Mouse (Mus musculus): ENCODE data around the gene Nkiras2. TPM values are rescaled to one million over a fixed set of nuclear protein-coding genes. Genes with fewer than 3 reads are reported as not detected.

The Nkiras2 gene
- total and polyA plus RNA-seq, 3 experiments = 53.8 to 70.0 (median 60.0) TPM

- dilution Hi-C loops (cut with MboI; ENCODE audit: extremely low pct_ligation_motif_present, extremely low pct_unique_long_range_greater_than_20kb, low sequenced_read_pairs) = no loop called here
- Histone ChIP-seq H3K36me3 (replicated peaks in 1 of 2; ENCODE audit: control insufficient read depth in 1 of 2, insufficient read depth in 1 of 2, low read length in 1 of 2) (peaks cover 22 to 35% of the 10 kb centered on the region in 2 experiments), H3K4me1 (ENCODE audit: control insufficient read depth in 1 of 2, insufficient read depth in 2 of 2) (peaks cover 33 to 60% of the 10 kb centered on the region in 2 experiments), H3K9ac (ENCODE audit: insufficient read depth, low read depth) (no peak overlapping the region), H3K27ac (ENCODE audit: insufficient read depth, low read depth) (peak overlapping the region; percentile 88; the same call in 1 of the 2 replicates), H3K4me3 (replicated peaks in 1 of 3; ENCODE audit: low read depth in 2 of 3, low read length in 2 of 3, poor library complexity in 1 of 3) (no peak overlapping the region), H3K9me3 (replicated peaks; ENCODE audit: low read length) (no peaks in the 10 kb centered on the region), H3K27me3 (replicated peaks) (peaks cover 10% of the 10 kb centered on the region), H3K4me2 (ENCODE audit: insufficient read depth, low read depth, poor library complexity, severe bottlenecking) (no peak overlapping the region), H3K79me2 (replicated peaks; ENCODE audit: control insufficient read depth, extremely low read depth, insufficient read depth, poor library complexity, severe bottlenecking) (peaks cover 1% of the 10 kb centered on the region; the same call in 1 of the 2 replicates)
- no peak for DNase-seq (ENCODE audit: extremely low read depth)
- TF ChIP-seq EP300 (IDR thresholded peaks at IDR 0.05; ENCODE audit: low read length) (no peak), POLR2A (IDR thresholded peaks at IDR 0.05; ENCODE audit: low read depth, low read length) (0 out of 2 replicates have a peak, but pooled peaks have one; percentile 15)
- in situ Hi-C loops (cut with MboI; ENCODE audit: low pct_ligation_motif_present, low pct_unique_long_range_greater_than_20kb, low sequenced_read_pairs) = loop anchor here (5.0 kb wide), 1 partner anchor 69 kb away; no protein-coding TSS in a partner anchor
Observed at GRCm38 (mm10) chr11:100628056-100628455, 9.0 kb downstream of the Nkiras2 start.

GRCm38 (mm10) chr11:100628862-100629352, 9.9 kb downstream of the Nkiras2 start:
- H3K4me1 ChIP-seq (ENCODE audit: control insufficient read depth in 1 of 2, insufficient read depth in 2 of 2) = peaks cover 32 to 57% of the 10 kb centered on the region in 2 experiments
- no peak overlapping the region for H3K4me2 ChIP-seq (ENCODE audit: insufficient read depth, low read depth, poor library complexity, severe bottlenecking)

GRCm38 (mm10) chr11:100634530-100634929, 15.5 kb downstream of the Nkiras2 start:
- Histone ChIP-seq H3K79me2 (replicated peaks; ENCODE audit: control insufficient read depth, extremely low read depth, insufficient read depth, poor library complexity, severe bottlenecking) (no peaks in the 10 kb centered on the region), H3K9me3 (replicated peaks; ENCODE audit: low read length) (no peaks in the 10 kb centered on the region), H3K4me2 (ENCODE audit: insufficient read depth, low read depth, poor library complexity, severe bottlenecking) (no peak overlapping the region), H3K27ac (ENCODE audit: insufficient read depth, low read depth) (no peak overlapping the region), H3K36me3 (replicated peaks in 1 of 2; ENCODE audit: control insufficient read depth in 1 of 2, insufficient read depth in 1 of 2, low read length in 1 of 2) (no peaks in the 10 kb centered on the region), H3K4me3 (replicated peaks in 1 of 3; ENCODE audit: low read depth in 2 of 3, low read length in 2 of 3, poor library complexity in 1 of 3) (no peak overlapping the region), H3K9ac (ENCODE audit: insufficient read depth, low read depth) (no peak overlapping the region), H3K27me3 (replicated peaks) (peaks cover 32% of the 10 kb centered on the region), H3K4me1 (ENCODE audit: control insufficient read depth in 1 of 2, insufficient read depth in 2 of 2) (peaks cover 1 to 3% of the 10 kb centered on the region in 2 experiments; a peak in 1 of 4 replicates)
- dilution Hi-C loops (cut with MboI; ENCODE audit: extremely low pct_ligation_motif_present, extremely low pct_unique_long_range_greater_than_20kb, low sequenced_read_pairs) (no loop called here), in situ Hi-C loops (cut with MboI; ENCODE audit: low pct_ligation_motif_present, low pct_unique_long_range_greater_than_20kb, low sequenced_read_pairs) (no loop called here)
- DNase-seq (ENCODE audit: extremely low read depth) = no peak
- TF ChIP-seq RCOR1 (conservative IDR thresholded peaks at IDR 0.05; ENCODE audit: low read depth, low read length) (no peak), SMC3 (IDR thresholded peaks at IDR 0.05; ENCODE audit: low read depth, low read length) (no peak), IRF4 (IDR thresholded peaks at IDR 0.05; ENCODE audit: low read depth, low read length) (no peak), POLR2AphosphoS2 (IDR thresholded peaks at IDR 0.05; ENCODE audit: low read depth, low read length) (no peak), JUND (conservative IDR thresholded peaks at IDR 0.05; ENCODE audit: low read depth, low read length) (no peak), MXI1 (IDR thresholded peaks at IDR 0.05; ENCODE audit: low read depth, low read length) (no peak), CTCF (conservative IDR thresholded peaks at IDR 0.05 in 1 of 2, IDR thresholded peaks at IDR 0.05 in 1 of 2; ENCODE audit: low read depth in 2 of 2, low read length in 2 of 2) (no peak), ZKSCAN1 (IDR thresholded peaks at IDR 0.05; ENCODE audit: borderline replicate concordance, low read depth, low read length) (no peak)

More at GRCm38 (mm10) chr11:100628862-100629352, 9.9 kb downstream of the Nkiras2 start:
- H3K27me3 ChIP-seq (replicated peaks) = peaks cover 19% of the 10 kb centered on the region
- H3K4me3 ChIP-seq (replicated peaks in 1 of 3; ENCODE audit: low read depth in 2 of 3, low read length in 2 of 3, poor library complexity in 1 of 3) = no peak overlapping the region
- dilution Hi-C loops (cut with MboI; ENCODE audit: extremely low pct_ligation_motif_present, extremely low pct_unique_long_range_greater_than_20kb, low sequenced_read_pairs) (no loop called here), in situ Hi-C loops (cut with MboI; ENCODE audit: low pct_ligation_motif_present, low pct_unique_long_range_greater_than_20kb, low sequenced_read_pairs) (loop anchor here (5.0 kb wide), 1 partner anchor 68 kb away; no protein-coding TSS in a partner anchor)
- H3K79me2 ChIP-seq (replicated peaks; ENCODE audit: control insufficient read depth, extremely low read depth, insufficient read depth, poor library complexity, severe bottlenecking) = no peaks in the 10 kb centered on the region; the same call in 1 of the 2 replicates
- DNase-seq (ENCODE audit: extremely low read depth) = no peak
- H3K9ac ChIP-seq (ENCODE audit: insufficient read depth, low read depth) = no peak overlapping the region
- H3K36me3 ChIP-seq (replicated peaks in 1 of 2; ENCODE audit: control insufficient read depth in 1 of 2, insufficient read depth in 1 of 2, low read length in 1 of 2) = peaks cover 22 to 34% of the 10 kb centered on the region in 2 experiments
- no peak overlapping the region for H3K27ac ChIP-seq (ENCODE audit: insufficient read depth, low read depth)
- H3K9me3 ChIP-seq (replicated peaks; ENCODE audit: low read length) = no peaks in the 10 kb centered on the region
- no peak for TF ChIP-seq CHD2 (IDR thresholded peaks at IDR 0.05; ENCODE audit: low read length)
- no peak for TF ChIP-seq MAFK (IDR thresholded peaks at IDR 0.05; ENCODE audit: insufficient replicate concordance, low read length)
- TF ChIP-seq CTCF (conservative IDR thresholded peaks at IDR 0.05 in 1 of 2, IDR thresholded peaks at IDR 0.05 in 1 of 2; ENCODE audit: low read depth in 2 of 2, low read length in 2 of 2) = no peak
- TF ChIP-seq BHLHE40 (IDR thresholded peaks at IDR 0.05; ENCODE audit: low read depth, low read length) = no peak
- TF ChIP-seq TCF12 (IDR thresholded peaks at IDR 0.05; ENCODE audit: low read depth, low read length) = no peak
- TF ChIP-seq CHD1 (IDR thresholded peaks at IDR 0.05; ENCODE audit: low read depth, low read length) = no peak
- no peak for TF ChIP-seq JUND (conservative IDR thresholded peaks at IDR 0.05; ENCODE audit: low read depth, low read length)
- no peak for TF ChIP-seq HCFC1 (IDR thresholded peaks at IDR 0.05; ENCODE audit: low read depth, low read length)
- TF ChIP-seq UBTF (IDR thresholded peaks at IDR 0.05; ENCODE audit: low read depth, low read length) = no peak
- TF ChIP-seq MYC (IDR thresholded peaks at IDR 0.05; ENCODE audit: low read depth, low read length) = no peak
